Mouse (Mus musculus): ENCODE measurements at regions not wholly inside any gene's neighbourhood (a gene's known extent, or its start where the extent isn't known, plus 50 kb on each side); places are given as distances from the start of the nearest gene placed in this dataset.

DNA sequence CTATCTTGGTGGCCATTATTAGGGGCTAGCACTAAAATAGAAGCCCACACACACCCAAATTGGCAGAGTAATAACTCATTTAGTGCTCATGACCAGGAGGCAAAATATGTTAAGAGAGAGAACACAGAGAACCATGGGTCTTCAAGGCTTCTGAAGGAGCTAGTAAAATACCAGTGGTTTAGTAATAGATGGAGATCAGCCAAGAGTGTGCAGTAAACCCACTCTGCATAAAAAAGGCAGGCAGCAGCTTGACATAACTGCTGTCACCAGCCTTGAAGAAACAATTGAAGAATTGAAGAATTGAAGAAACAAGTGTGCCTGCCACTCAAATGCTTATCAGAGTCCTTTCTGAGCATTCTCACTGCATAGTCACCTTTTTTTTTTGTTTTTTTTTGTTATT lies 227.9 kb downstream of the Csl start:
- peak; percentile 30 for DNase-seq

DNA sequence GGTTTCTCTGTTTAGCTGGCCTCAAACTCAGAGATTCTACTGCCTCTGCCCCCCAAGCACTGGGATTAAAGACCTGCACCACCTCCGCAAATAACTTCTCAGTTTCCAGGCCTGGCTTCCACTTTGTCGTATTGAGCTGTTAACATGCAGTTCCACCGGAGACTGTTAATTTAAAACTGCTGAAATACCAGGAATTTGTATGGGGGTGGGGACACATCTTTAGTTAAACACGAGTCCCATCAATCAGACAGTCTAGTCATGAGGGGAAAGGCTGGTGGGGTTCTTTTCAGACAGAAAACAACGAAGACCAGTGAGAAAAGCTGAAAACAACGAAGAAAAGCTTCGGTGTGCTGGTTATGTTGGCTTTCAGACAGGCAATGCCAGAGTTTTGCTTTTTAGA lies 227.5 kb downstream of the Csl start:
- no peak for DNase-seq

DNA sequence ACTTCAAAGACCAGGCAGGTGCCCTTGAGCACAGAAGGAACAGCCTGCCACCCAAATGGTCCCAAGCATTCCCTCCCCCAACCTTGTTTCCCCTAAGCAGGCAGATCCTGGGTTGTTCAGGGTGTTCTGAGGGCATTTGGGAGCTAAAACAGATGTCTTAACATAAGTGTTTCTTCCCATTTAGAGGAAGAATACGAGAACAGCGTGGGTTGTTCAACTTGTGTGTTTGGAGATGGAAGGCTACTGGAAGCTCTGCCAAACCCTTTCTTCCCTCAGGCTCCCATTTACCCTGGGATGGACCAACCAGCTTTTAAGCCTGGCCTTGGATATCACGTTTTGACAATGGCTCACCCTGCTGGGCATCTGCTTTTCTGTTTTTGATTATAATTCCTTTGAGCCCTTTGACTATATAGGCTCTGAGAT lies 226.8 kb downstream of the Csl start:
- peak; percentile 42 for DNase-seq

DNA sequence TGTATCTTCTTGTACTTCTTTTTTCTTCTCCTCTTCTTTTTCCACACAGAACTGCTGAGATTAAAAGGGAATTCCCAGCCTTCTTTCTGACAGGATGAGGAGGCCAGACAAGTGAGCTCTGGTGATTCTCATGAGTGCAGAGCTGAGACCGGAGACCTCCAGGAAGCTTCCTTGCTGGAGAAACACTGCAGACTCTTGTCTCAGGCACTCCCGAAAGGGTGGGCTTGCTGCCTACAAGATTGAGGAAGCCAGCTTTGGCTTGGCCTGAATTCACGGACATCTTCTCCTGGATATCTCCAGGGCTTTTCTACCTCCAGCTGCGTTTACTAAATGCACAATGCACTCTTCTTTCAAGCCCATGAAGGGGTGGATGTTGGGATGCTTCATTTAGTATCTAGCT lies 226.0 kb downstream of the Csl start:
- DNase-seq: no peak

DNA sequence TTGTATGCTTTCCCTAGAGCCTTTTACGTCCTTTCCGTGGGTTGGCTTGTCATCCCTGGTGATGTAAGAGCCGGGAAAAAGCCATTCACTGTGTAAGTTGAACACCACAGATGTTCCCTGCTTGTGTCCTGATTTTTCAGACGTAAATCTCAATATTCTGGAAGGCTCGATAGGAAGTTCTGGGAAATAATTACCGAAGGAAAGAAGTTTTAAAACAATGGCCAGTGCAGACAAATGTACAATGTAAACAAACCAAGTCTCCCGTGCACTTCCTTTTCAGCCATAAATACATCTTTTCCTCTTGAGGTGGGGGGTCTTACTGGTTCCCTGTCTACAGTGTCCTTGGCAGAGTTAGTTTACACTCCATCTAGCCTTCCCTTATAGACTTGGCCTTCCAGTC lies 225.2 kb downstream of the Csl start:
- DNase-seq: no peak

DNA sequence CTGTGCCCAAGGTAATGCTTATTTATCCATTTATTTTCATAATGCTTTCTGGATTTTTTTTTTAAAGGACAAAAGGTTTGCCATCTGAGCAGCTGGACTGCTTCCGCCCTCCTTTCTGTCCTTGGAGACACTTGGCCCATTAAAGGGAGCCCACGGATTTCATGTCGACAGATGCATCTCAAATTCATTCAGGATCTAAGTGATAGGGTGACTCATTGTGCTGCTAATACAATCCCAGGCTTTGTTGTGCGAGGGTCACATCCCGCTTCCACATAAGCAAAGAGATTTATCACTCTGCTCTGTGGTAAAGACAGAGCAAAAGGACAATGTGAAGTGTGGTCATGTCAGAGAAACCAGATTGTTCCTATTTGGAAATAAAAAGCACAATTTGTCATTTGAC lies 220.8 kb downstream of the Csl start:
- DNase-seq: no peak

DNA sequence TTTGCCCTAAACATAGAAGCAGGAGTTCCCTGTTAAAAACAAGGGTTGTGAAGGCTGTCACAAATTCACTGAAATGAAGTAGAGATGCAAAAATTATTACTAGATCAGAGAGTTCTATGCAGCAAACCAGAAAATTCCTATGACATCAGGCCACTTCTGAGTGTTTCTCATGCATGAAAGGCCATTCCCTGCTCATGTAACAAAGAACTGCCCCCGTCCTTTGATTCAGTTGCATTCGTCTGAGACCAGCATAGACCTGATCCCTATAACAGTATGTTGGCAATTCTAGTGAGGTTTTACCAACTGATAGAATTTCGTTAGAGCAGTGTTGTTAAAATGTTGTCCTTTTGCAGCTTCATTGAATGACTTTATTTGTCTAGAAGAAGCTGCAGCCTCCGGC lies 207.1 kb downstream of the Csl start:
- DNase-seq: no peak

DNA sequence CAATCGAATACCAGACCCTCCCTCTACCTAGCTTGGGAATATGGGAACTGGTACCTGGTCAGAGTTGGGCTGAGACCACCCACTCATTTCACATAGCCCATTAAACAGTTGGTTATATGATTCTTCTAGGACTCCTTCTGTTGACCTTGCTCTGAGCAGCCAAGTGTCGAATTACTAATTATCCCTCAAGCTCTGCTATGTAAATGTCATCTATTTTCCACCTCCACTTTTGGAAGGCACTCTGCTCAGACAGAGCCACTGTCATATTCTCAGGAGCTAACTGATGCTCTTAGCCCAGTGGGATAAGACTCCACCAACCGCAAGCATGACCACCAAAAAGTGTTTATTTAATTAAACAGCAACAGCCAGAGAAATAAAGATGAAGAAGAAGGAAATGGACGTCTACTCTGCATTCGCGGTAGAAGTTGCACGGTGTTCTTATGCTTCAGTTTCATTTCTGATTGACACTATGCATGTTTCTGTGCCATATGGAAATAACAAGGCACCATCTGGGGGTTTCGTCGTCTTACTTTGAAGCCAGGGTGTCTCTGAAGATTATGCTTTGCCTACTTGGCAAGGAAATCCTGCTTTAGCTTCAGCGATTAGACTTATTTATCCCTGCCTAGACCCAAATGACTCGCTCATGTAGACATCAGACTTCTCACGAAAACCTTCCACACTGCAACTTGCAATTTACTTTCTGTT lies 206.5 kb downstream of the Csl start:
- DNase-seq: no peak

DNA sequence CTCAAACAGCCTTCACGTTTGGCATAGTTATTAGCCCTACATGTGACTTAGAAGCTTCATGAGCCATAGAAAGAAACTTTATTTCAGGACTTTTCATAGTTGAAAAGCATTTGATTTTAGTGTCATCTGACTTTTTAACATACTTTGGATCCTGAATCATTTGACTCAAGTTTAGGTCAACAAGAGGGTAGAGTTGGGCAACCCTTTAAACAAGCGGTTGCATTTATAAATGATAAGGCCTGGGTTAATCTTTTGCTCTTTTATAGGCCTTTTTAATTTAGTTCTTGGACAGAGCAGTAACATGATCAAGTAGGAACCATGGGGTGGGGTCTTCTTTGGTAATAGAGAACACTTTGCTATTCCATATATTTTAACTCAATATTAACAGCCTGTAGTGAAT lies 204.4 kb downstream of the Csl start:
- DNase-seq: no peak

DNA sequence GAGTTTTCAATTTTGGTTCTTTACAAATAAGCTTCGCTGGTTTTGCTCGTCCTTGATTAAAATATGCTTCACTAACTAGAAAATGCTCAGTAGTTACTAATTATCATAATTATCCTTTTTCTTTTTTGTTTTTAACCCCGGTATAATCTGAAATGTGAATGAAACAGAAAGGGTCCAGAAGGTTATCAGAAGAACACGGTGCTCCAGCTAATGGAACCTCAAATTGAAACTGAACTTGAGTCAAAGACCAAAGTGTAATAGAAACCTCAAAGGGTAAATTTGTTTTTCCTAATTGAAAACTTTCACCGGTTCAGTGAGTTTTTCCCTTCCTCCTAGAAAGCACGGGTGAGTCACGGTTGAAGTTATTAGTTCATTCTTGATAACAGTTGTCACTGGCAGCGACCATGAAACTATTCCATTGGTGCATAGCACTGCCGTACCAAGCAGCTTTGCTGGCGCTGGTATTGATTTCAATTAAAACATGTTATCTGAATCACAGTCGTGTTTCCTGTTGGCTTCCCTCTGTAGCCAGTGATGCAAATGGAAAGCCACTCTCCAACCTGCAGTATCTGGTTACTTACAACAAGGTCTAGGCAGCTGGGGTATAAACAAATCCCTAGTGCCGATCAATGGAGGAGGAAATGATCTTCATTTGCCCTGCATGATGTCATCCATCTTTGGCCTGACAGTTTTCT lies 203.7 kb downstream of the Csl start:
- DNase-seq: peak; percentile 77

DNA sequence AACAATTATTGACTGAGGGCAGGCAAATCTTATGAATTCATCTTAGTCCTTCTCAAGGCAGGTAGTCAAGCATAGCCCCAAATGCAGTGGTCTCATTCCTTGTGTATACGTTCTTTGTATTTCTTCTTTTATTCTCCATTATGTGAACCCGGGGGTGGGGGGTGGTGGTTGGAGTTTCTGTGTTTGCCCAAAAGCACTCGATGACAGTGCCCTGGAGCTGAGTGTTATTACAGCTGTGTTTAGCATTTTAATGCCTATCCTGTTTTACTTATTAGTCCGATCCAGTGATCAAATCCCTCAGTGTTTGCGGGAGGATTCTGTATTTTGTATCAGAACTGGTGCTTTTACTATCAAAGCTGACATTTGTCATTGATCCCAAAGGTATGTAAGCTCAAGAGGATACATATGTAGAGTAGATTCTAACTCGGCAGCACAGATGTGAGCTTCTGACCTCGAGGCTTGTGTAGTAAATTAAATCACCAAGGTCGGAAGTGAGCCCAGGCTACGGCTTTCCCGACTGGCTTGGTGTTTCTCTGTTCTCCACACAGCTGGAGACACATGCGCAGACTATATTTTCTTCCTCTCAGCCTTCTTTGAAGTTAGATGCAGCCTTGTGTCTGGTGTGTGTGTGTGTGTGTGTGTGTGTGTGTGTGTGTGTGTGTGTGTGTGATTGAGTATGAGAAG lies 203.0 kb downstream of the Csl start:
- DNase-seq: peak; percentile 55

DNA sequence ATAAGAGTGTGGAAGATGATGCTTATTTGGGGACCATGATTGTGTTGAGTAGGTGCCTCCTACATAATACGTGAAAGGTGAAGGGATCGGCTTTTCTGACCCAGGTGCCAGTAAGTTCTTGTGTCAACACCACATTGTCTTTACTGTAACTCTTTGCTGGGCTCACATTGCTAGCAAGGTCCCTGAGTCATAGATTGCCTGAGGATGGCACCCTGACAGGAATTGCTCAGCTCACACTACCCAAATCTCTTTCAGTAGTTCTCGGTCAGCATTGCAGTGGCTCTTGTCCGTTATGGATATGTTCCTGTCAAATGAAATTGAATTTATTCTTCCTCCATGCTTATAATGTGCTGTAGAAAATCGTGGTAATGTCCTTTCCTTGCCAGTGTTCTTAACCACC lies 200.8 kb downstream of the Csl start:
- DNase-seq: peak; percentile 64

DNA sequence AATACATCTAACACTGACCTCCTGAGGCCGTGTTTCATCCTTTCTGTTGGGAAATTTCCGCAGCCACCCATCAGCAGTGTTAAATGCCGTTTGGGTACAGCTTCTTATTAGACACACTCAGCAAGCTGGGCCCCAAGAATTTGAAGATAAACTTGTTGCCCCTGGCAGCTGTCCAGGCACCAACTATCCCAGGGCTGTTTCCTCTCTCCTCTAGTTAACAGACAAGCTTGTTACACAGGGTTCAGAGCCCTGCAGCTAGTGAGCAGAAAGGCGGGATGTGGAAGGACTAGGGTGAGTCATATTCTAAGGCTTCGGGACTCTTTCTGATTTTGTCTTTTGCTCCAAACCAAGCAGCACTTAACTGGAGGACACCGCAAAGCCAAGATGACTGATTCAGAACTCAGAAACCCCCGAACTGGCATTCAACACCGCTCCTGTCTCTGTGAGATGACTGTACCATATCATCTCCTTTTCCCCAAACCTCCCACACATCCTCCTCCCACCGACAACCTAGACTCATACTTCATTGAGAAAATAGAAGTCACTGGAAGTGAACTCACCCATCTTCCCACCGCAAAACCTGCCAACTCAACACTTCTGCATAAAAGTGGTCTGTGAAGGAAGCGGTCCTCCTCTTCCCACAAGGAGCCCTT lies 198.2 kb downstream of the Csl start:
- peak; percentile 50 for DNase-seq

DNA sequence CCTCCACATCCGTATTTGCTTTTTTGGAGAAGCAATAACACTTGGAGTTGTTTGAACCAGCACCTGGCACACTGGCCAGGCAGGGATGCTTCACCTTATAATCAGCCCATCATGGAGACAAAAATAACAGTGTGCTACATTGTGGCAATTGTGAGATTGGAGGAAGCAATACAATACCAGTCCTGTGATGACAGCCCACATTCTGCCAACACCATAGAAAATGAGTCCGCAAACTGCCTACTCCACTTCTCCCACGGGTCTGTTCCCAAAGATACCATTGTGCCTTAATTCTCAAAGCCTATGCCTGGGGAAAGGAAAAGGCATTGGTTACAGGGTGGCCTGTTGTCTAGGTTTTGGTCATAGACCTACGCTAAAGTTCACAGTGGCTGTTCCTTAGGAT lies 194.9 kb downstream of the Csl start:
- DNase-seq: no peak

DNA sequence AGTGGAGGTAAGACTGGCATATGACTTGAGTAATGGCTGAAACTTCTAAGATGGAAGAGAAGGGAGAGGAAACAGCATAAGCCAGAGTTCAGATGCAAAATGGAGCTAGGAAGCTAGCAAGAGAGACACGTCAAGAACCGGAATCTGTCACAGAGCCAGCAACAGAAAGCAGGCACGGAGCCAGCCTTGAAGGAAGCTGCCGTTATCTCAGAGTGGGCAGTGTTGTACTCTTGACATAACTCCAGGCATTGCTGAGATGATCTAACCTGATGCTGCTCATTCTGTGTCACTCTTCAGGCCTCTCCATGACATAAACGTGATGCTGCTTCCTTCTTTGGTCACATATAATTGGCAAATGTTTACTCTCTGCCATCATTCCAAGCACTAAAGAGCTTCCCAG lies 191.0 kb downstream of the Csl start:
- DNase-seq: peak; percentile 63

DNA sequence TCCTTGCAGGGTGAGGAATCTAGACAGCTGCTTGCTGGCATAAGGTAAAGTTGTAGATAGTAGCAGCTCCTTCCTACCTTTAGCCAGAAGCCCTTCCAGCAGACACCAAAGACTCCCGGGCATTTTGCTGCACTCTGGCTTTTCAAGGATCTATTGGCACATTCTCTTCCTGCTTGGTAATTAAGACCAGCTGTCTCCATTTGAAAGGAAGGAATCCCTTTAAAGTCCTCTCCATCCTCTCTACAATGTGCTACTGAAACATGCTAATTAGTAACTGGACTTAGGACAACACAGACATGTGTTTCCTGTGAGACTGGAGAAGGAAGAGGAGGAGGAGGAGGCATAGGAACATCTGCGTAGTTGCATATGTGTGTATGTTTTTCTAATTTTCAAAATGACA lies 189.3 kb downstream of the Csl start:
- no peak for DNase-seq

DNA sequence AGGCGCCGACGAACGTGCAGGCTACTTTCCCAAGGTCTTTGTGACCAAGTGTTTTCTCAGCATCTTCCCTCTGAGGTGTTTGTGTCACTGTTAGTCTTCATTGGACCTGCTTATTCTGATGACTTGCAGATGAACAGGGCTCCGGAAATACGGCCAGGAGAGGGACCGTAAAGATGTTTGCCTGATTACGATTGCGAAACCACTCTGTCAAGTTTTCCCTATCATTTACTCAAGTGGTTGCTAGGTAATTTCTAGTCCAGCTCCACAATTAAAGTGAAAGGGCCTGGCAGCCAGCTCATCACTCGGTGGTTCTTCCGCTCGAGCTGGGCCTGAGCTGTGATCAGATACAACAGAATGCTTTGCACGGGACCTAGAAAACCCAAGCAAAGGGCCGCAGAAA lies 185.5 kb downstream of the Csl start:
- DNase-seq: no peak

DNA sequence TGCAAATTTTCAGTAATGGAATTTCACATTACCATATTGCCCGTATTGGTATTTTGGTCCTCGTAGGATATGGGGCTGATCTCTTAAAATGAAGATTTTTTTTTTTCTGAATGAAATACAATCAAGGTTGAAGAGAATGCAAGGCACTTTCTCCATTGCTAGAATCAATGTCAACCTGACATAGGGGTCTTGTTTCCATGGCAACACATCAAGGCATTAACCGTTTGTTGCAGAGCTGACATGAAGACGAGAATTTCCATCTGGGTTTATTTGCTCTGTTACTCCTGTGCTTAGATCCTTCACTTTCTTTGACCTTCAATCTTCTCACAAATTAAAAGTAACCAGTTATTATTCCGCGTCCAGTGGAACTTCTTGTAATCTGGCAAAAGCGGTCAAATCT lies 184.2 kb downstream of the Csl start:
- no peak for DNase-seq

DNA sequence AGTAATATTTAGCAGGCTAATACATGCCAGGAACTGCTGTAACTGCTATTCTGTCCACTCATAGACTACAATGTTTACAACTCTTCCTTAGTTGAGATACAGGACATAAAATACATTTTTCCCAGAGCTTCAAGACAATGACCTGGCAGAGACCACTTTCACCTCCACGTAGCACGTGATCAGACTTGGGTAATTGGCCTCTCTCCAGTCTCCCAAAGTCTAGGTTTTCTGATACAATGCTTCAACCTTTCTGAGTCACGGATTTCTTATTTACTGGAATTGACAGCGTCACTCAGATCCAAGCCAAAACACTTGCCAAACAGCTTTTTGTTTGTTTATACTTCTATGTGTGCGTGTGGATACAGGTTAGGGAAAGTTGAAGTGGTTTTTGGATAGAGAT lies 183.2 kb downstream of the Csl start:
- no peak for DNase-seq

DNA sequence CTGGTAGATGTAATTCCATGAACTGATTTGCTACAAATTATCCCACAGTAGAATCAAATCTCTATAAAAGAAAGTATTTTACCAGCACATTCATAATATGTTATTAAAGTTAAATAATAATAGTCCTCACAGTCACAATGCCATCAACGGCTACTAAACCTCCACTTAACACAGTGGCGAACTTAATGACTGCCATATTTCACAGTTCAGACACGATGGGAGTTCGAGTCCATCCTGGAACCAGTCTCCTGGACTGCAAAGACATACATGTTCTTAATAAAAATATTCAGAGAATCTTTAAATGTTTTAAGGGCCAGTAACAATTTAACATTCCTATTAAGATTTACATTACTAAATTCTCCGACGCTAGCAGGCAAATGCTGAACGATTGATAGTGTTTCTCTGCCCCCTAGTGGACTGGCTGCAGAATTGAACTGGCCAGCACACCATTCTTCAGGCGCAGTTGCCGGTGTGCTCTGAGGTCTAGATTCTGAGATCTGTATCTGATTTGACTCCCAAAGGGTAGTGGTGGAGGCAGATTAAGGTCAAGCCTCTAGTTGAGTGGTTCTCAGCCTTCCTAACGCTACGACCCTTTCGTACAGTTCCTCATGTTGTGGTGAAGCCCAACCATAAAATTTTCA lies 182.3 kb downstream of the Csl start:
- DNase-seq: peak; percentile 63

DNA sequence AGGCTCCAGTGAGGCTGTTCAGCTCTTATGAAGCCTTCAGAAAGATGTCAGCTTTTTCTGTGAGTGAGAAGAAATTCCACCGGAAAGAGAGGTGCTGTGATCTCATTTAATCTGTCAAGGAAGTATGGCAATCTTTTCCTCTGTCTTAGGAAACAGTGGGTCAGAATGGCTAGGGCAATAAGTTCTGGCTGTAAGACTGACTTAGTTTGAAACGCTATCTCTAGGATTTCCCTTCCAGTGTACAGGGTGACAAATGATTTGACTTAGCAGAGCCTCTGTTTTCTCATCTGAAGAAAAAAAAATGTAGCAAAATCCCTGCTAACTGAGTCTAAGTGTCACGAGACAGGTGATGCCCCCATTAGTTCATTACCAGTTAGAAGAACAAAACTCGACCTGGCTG lies 181.1 kb downstream of the Csl start:
- no peak for DNase-seq

DNA sequence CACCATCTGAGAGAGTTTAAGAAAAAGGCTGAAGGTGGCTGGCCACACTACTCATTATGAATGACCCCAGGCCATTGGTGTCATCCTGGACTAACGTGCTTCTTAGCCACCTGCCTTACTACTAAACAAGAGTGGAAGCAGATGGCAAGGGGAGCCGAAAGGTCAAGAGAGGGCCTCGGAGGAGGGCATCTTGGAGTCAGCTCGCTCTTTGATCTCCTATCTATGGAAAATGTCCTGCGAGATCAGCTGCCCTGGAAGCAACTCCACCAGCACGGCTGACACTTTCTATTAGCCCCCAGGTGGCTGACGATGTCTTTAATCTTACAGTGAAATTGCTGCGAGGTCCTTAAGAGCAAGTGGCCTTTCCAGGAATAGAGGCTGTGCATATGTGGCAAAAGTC lies 179.3 kb downstream of the Csl start:
- DNase-seq: no peak

DNA sequence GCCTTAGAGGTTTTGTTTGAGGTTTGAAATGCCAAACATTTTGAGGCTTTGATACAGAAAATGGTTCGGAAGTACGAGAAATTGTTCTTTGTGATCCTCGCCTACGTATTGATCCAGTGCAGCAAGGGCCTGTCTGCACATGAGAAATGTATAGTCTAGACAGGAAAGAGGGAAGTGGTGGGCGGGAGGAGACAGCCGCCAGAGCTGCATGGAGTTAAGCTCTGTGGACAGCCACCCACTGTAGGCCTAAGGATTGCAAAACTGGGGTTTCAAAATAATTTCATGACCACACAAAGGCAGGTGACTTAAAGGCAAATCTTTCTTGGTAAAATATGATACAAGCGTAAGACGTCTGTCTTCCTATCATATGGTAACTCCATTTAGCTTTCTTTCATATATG lies 178.4 kb downstream of the Csl start:
- DNase-seq: no peak
